Mouse (Mus musculus): ENCODE results near the gene Tbc1d10a.

The Tbc1d10a gene

GRCm38 (mm10) chr11:4237389-4237912 is 50.9 kb downstream of the Tbc1d10a start:
- no peak for DNase-seq (ENCODE audit: inconsistent ontology term)

GRCm38 (mm10) chr11:4238167-4238566 is 51.6 kb downstream of the Tbc1d10a start:
- DNase-seq (ENCODE audit: inconsistent ontology term), result no peak

DNA sequence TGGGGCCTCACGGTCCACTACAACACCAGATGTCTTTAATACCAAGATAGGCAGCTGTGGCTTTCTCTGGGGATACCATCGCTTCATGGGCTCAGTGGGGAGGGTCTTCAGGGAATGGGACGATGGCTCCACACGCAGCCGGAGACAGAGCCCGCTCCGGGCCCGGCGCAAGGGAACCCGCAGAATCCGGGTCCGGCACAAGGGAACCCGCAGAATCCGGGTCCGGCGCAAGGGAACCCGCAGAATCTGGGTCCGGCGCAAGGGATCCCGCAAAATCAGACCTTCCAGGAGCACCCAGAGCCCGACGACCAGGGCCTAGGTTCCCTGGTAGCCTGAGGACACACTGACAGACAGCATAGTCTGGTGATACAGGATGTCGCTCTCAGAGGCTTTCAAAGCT is 53.1 kb downstream of the Tbc1d10a start:
- DNase-seq (ENCODE audit: inconsistent ontology term), result no peak

DNA sequence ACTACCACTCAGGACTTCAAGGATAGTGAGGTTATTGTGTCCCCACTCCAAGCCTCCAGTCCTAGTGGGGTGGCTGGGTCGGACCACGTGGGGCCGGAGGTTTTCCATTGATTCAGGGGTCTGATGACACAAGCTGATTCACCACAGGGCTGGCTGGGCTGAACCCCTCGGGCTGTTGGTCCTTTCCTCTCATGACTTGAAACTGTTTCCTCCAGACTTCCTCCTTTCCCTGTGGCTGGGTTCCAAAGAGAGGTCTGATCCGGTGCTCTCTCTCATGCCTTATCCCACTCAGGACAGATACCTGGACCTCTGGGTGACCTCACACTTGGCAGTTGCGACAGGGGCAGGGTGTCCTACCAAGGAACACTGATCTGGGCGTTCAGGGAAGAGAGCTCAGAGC is 53.6 kb downstream of the Tbc1d10a start:
- no peak for DNase-seq (ENCODE audit: inconsistent ontology term)

DNA sequence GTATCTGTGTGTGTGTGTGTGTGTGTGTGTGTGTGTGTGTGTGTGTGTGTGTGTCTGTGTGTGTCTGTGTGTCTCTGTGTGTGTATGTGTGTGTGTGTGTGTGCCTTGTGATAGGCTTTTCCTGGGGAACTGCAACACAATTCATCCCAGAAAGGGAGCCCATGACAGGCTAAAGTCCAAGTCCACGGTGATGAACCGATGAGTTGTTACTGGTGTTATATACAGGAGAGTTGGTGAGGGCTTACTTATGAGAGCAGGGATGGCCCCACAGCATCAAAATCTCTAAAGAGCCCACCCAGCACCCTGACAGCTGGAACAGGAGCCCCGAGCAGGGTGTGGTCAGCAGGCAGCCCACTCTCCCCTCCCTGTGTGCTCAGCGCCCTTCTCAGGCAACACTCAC is 54.6 kb downstream of the Tbc1d10a start:
- DNase-seq (ENCODE audit: inconsistent ontology term), result no peak

GRCm38 (mm10) chr11:4246126-4246525 is 59.5 kb downstream of the Tbc1d10a start:
- DNase-seq (ENCODE audit: inconsistent ontology term), result no peak

DNA sequence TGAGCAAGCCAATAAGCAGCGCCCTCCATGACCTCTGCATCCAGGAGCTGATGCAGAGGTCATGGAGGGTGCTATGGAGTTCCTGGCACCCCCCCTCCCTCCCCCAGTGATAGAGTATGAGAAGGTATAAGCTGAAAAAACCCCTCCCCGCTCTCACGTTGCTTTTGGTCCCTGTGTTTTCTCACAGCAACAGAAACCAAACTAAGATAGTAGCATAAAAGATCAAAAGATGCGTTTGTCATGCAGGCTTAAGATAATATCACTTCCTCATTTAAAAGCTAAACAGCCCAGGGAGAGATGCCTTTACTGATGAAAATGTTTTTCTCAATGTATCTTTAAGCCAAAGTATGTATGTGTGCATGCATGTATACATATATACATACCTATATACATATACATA is 60.0 kb downstream of the Tbc1d10a start:
- DNase-seq (ENCODE audit: inconsistent ontology term), result no peak

- DNase-seq (ENCODE audit: inconsistent ontology term), result no peak
Observed at GRCm38 (mm10) chr11:4247201-4247959, 60.8 kb downstream of the Tbc1d10a start.

DNA sequence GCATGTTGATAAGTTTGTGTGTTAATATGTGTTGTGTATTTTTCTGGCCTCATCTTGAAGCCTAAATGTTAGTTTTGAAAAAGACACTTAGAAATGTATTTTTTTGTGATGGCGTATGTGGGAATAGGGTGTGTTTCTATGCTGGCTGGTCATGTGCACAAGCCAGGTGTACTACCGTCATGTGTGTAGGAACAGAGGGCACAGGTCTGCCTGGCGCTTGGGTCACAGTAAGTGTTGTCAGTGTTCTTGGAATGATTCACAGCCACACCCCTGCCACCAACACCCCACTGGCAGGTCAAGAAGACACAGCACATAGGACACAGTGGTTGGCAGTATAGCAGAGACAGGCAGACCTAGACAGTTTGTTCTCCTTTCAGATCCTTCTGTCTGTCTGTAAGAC is 62.6 kb downstream of the Tbc1d10a start:
- DNase-seq (ENCODE audit: inconsistent ontology term), result no peak

GRCm38 (mm10) chr11:4250290-4250689 is 63.7 kb downstream of the Tbc1d10a start:
- DNase-seq (ENCODE audit: inconsistent ontology term), result no peak

- DNase-seq (ENCODE audit: inconsistent ontology term), result no peak
Observed at GRCm38 (mm10) chr11:4251376-4251775, 64.8 kb downstream of the Tbc1d10a start.

GRCm38 (mm10) chr11:4252886-4253285 is 66.3 kb downstream of the Tbc1d10a start:
- no peak for DNase-seq (ENCODE audit: inconsistent ontology term)

DNA sequence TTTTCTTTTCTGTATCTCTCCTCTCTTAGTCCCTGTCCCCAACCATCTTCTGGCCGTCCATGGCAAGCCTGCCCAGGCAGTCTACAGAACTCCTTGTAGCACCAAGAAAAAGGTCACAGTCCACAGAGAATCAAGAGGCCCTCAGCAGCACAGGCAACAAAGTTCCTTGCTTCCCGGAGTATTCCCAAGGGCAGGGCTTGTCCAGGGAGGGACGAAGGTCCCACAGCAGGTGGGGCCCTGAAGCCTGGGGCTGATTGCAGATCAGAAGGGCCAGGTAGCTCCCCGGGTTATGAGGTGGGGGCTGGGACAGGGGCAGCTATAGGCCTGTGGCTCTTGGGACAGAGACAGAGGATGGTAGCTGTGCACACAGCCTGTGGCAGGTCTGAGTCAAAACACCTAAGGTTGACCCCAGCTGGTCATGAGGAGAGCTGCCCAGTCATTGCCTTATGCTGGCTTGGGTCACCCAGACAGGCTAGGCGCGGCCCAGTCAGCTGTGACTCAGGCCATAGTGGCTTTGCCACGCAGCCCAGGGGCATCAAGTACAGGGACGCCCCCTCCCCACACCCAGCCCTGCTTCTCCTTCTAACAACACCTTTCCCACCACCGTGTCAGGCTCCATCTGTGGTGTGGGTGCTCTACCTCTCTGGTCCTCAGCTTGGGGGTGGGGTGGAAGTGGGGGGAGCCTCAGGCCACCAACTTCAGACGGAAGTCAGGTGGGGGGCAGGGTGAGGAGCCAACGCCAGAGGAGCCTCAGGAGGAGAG is 70.4 kb downstream of the Tbc1d10a start, which contains the start of gene Lif:
Lif (plus strand) TSS at position 712 of the 762 bp plus-strand sequence.
- no peak for DNase-seq (ENCODE audit: inconsistent ontology term)

DNA sequence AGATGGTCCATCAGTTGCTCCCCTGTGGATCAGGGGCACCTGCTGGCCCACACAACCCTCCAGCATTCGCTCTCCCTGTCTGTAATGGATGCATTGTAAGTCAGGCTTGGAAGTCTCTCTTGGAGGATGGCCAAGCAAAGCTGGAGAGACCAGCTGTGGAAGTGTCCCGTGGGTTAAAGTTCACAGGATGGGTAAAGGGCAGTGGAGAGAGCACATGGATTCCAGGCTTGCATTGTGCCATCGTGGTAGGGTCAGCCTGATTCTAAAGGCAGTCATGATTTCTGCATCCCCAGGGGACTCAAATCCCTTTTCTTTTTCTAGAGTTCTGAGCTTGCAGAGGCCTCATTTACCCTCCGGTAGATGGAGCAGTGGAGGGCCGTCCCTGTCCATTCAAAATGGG is 71.2 kb downstream of the Tbc1d10a start:
- no peak for DNase-seq (ENCODE audit: inconsistent ontology term)

GRCm38 (mm10) chr11:4258657-4259082 is 72.1 kb downstream of the Tbc1d10a start:
- peak; percentile 78 for DNase-seq (ENCODE audit: inconsistent ontology term)

- peak; percentile 85 for DNase-seq (ENCODE audit: inconsistent ontology term)
Observed at GRCm38 (mm10) chr11:4260463-4261187, 74.0 kb downstream of the Tbc1d10a start.

GRCm38 (mm10) chr11:4261188-4261494 is 74.6 kb downstream of the Tbc1d10a start:
- DNase-seq (ENCODE audit: inconsistent ontology term), result peak; percentile 64

- peak; percentile 86 for DNase-seq (ENCODE audit: inconsistent ontology term)
Observed at GRCm38 (mm10) chr11:4261969-4262368, 75.4 kb downstream of the Tbc1d10a start.

DNA sequence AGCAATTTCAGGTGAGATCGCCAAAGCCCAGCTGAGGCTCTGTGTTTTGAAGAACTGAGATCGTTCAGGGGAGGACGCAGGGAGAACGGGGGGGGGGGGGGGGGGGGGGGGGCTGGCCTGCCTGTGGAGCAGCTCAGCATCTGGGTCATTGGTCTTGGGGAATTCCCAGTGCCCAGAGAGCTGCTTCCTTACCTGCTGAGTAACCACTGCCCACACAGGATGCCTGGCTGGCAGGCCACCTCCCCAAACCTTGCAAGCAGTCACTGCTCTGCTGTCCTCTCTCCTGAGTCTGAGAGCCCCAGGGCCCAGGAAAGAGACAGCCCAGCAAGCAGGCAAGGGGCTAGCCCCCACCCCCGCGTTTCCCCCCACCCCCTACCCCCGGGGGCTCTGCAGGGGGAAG is 76.3 kb downstream of the Tbc1d10a start:
- DNase-seq (ENCODE audit: inconsistent ontology term), result peak; percentile 90

- DNase-seq (ENCODE audit: inconsistent ontology term), result no peak
Observed at GRCm38 (mm10) chr11:4263296-4263695, 76.7 kb downstream of the Tbc1d10a start.

DNA sequence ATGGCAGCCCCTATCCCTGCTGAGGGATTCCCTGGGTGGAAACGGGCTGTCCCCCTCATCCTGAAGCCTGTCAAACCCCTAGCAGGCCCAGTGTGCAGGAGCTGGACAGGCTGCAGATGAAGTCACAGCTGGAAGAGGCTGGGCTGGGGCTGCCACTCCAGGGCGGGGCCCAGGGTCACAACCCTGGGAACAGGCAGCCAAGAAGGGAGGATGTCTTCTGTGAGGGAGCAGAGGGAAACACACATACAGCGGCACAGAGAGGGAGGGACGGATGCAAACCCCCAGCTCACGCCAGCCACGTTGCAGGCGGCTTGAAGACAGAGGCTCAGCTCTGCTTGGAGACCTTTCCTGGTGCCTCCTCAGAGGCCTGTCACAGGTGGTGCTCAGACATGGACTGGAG is 77.5 kb downstream of the Tbc1d10a start:
- DNase-seq (ENCODE audit: inconsistent ontology term), result no peak
